Mouse (Mus musculus) ovary, postnatal 36 days (tissue): ENCODE measurements around the gene Prl7c1.
"Not testable (repeated sequence)": the region's sequence is repeated elsewhere in the genome, so short reads cannot be mapped to it uniquely, and the experiment has no call there.

Experiments used
- DNase-seq: peaks from one replicate; pipeline ENCODE4 v3.0.0; 2022; ENCODE audit warnings: low spot score, mixed read lengths

Prl7c1 gene

DNA sequence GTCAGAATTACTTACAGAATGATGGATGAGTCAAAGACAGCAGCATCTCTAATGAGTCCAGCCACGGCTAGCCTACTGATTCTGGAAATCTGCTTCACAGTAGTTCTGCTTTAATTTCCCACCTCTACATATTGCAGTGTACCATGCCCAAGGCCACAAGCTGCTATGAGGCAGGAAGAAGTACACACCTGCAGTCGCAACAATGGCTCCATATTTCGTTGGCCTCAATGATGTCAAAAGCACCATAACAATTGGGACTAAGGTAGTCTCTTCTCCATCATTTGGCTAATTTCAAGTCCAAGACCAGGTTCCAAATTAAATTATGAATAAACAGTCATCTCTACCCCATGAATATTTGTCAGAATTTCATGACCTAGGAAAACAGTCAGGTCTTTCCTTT lies at the start of gene Prl7c1:
Gene Prl7c1, minus strand, starts transcription at position 101 of the 400 bp plus-strand sequence.
- not testable (repeated sequence) for DNase-seq

GRCm38 (mm10) chr13:27802765-27803164 lies 22.2 kb upstream of the Prl7c1 start:
- DNase-seq = no peak

DNA sequence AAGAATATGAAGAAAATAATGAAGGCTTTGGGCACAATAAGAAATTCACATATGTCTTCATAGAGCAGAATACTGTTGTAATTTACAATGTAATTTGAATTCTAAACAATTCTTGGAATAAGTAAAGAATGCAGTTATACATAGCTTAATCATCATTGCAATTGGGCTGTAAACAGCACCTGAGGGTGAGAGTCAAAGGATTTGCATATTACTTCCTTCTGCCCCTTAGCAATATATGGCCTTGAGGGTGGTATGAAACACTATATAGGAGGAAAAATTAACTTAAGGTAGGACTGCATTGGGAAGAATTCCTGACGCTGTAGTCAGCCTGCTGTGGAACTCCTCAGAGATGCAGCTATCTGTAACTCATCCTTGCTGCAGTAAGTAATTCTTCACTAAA lies 20.8 kb upstream of the Prl7c1 start, which contains the start of gene Prl2a1:
Gene Prl2a1, plus strand, starts transcription at position 301 of the 400 bp plus-strand sequence.
- no peak for DNase-seq

DNA sequence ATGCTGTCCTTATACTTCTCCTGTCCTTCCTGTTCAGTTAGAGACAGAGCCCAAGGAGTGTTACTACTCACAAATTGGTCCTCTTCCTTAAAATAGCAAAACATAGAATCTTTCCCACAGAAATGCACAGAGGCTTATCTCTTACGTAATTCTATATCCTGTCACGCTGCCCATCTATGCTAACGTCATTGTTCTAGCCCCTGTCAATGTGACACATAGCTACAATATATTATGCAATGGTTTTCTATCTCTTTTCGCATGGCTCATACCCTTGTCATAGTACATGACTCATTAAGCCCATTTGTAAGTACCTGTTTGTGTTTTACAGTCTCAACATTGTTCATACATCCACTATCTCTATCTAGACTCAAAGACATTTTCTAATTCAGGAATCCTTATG lies 18.7 kb upstream of the Prl7c1 start:
- DNase-seq = no peak

- DNase-seq = no peak
Measured at GRCm38 (mm10) chr13:27734512-27735186, 46.0 kb downstream of the Prl7c1 start.

GRCm38 (mm10) chr13:27730286-27730959 lies 50.2 kb downstream of the Prl7c1 start:
- DNase-seq = not testable (repeated sequence)

- DNase-seq = not testable (repeated sequence)
Measured at GRCm38 (mm10) chr13:27725057-27725456, 55.5 kb downstream of the Prl7c1 start.
